Comparison of ENCODE assay signal across 9 mouse cellular contexts in the genomic region with DNA sequence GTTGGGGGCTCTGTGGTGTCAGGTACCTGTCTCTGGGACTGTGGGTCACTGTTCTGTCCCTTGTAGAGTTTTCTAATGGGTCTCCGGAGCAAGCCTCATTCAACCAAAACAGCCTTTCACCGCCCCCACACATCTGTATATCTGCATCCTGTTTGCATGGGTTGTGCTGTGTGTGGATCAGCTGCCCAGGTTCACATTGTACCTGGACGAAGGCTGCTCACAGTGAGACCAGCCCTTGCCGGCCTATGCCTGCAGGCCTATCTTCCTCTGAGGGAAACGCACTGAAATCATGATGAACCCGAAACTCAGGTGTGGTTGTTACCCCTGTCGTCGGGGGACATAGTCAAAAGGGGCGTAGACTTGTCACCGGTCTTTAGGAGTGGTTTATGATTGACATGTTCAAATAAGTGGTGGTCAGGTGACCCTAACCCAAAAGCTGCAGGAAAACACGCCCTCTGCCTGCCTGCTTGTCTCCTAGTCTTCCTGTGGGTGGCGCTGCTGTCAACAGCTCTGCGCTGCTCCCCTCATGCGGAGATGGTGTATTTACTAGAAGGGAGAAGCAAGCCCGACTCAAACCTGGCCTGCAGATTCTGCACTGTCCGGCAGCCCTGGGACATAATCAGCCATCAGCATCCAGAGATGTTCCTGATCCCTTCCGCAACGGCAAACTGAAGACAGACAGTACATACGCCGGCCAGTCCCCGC. TPM values are rescaled to one million over a fixed set of nuclear protein-coding genes. Genes with fewer than 3 reads are reported as not detected.
DNase-seq lines count a peak whose midpoint lies in the region; TF ChIP-seq lines count a peak whose summit lies in the region.
"Had no signal": no experiment of that assay in that cellular context is flagged by ENCODE, and none has a peak within 500 bp of the region (broad histone marks: within the 10 kb centered on the region; RNA-seq: fewer than 3 reads in every experiment).

No protein-coding gene starts in this region.

- no peaks in the 10 kb centered on the region for H3K9me3 ChIP-seq in E14TG2a.4 (ENCODE audit: low read length)

- H3K27me3 ChIP-seq in E14TG2a.4 (ENCODE audit: insufficient read depth, low read length), result peaks cover 31% of the 10 kb centered on the region

- H3K27ac ChIP-seq in gastrocnemius, adult 2 months, result no peak overlapping the region

- H3K4me3 ChIP-seq in gastrocnemius, adult 2 months, result no peak overlapping the region
- no peak overlapping the region for H3K4me3 ChIP-seq in E14TG2a.4 (replicated peaks; ENCODE audit: low read length)

- no peaks in the 10 kb centered on the region for H3K36me3 ChIP-seq in E14TG2a.4 (ENCODE audit: insufficient read depth, low read length)

- H3K4me1 ChIP-seq in E14TG2a.4 (replicated peaks; ENCODE audit: low read depth, low read length), result peaks cover 29% of the 10 kb centered on the region

- intact Hi-C loops in gastrocnemius, adult 2 months (cut with DNase I), result no loop called here

- no peak for DNase-seq in gastrocnemius, adult 2 months
- DNase-seq in gastrocnemius, postnatal 4 days (ENCODE audit: low spot score in 2 of 2), result no peak
- peak; percentile 67 to 70 for DNase-seq in cerebellum, postnatal 36 days
- DNase-seq in mesoderm, embryonic 11.5 days (ENCODE audit: low read depth, low spot score), result peak; percentile 49
- DNase-seq in urinary bladder, postnatal 36 days (ENCODE audit: low spot score in 2 of 2), result no peak
- no peak for DNase-seq in thymus, adult 18-20 months
- DNase-seq in gastrocnemius, postnatal 25 days, result no peak
- DNase-seq: lung, adult 2 months had no signal

- TF ChIP-seq CTCF in gastrocnemius, adult 2 months (IDR thresholded peaks at IDR 0.05), result peak; percentile 39
- peak; percentile 62 for TF ChIP-seq CTCF in E14TG2a.4 (conservative IDR thresholded peaks at IDR 0.05; ENCODE audit: low read length)

RNA-seq across cellular contexts. Expression of gene Tspan17, which starts 16.1 kb away (rescaled TPM):
- total RNA-seq in gastrocnemius, adult 2 months (2021), result 10 to 100 TPM; 15.3 to 25.3 TPM
- total RNA-seq in gastrocnemius, postnatal 4 days (2021), result 10 to 100 TPM; 27.8 to 28.0 TPM
- 10 to 100 TPM; 14.2 to 18.0 TPM for total RNA-seq in gastrocnemius, postnatal 25 days (2021)

RNA-seq across cellular contexts. Expression of gene Eif4e1b, which starts 21.5 kb away (rescaled TPM):
- not detected for total RNA-seq in gastrocnemius, adult 2 months (2021)
- not detected for total RNA-seq in gastrocnemius, postnatal 4 days (2021)
- not detected for total RNA-seq in gastrocnemius, postnatal 25 days (2021)

RNA-seq across cellular contexts. Expression of gene Sncb, which starts 38.9 kb away (rescaled TPM):
- not detected for total RNA-seq in gastrocnemius, adult 2 months (2021)
- under 1 TPM in 1 of 2 experiments, not detected in 1; 0.20 TPM for total RNA-seq in gastrocnemius, postnatal 4 days (2021)
- not detected for total RNA-seq in gastrocnemius, postnatal 25 days (2021)

RNA-seq across cellular contexts. Expression of gene Gprin1, which starts 55.6 kb away (rescaled TPM):
- total RNA-seq in gastrocnemius, adult 2 months (2021), result not detected
- under 1 TPM; 0.76 to 0.78 TPM for total RNA-seq in gastrocnemius, postnatal 4 days (2021)
- total RNA-seq in gastrocnemius, postnatal 25 days (2021), result not detected

Comparison
In these comparisons a context has a peak if more than half of its experiments do, and no peak if none do; other contexts are left out.
1. DNase-seq: peak in cerebellum, postnatal 36 days (2 of 2) and mesoderm, embryonic 11.5 days (single experiment); none in gastrocnemius, adult 2 months (single experiment), gastrocnemius, postnatal 4 days (0 of 2), urinary bladder, postnatal 36 days (0 of 2), thymus, adult 18-20 months (0 of 2) and gastrocnemius, postnatal 25 days (single experiment).